Mouse (Mus musculus) liver, embryonic 14.5 days (tissue): Measurements from ENCODE around the gene Coa3.

ENCODE experiments used
- CTCF ChIP-seq: IDR thresholded peaks from 2 replicates; pipeline ENCODE4 v1.5.1; 2016; ENCODE audit warnings: antibody characterized with exemption, low read depth, control low read depth
- EP300 ChIP-seq: IDR thresholded peaks from 2 replicates; pipeline ENCODE4 v1.6.1; 2016; ENCODE audit warnings: antibody characterized with exemption, low read depth

GRCm38 (mm10) chr11:101283805-101284204, 4.9 kb upstream of the Coa3 start:
- TF ChIP-seq CTCF = no peak
- TF ChIP-seq EP300 = no peak
